Mouse (Mus musculus) liver, postnatal 0 days (tissue): ENCODE measurements around the gene Tmem126b. TPM values are rescaled to one million over a fixed set of nuclear protein-coding genes. Genes with fewer than 3 reads are reported as not detected.
A peak's percentile ranks its signal among the peaks of the same experiment; 100 is the strongest.

Source experiments
- ATAC-seq: fragments of 200-750 bp; cut with Nextera tagmentation; 2 replicates; pipeline ENCODE4 v1.8.0; 2017; ENCODE audit warnings: mild to moderate bottlenecking, moderate library complexity
- DNase-seq: peaks from one replicate; pipeline ENCODE4 v3.0.0-alpha.2; 2016
- H3K27ac ChIP-seq: fragments of 300-500 bp; sonication (generic); 2 replicates; pipeline ENCODE4 v1.5.1; 2014; ENCODE audit warnings: antibody characterized with exemption, moderate library complexity, mild to moderate bottlenecking, low read depth
- H3K27me3 ChIP-seq: fragments of 300-500 bp; sonication (generic); 2 replicates; pipeline ENCODE4 v1.6.1; 2014; ENCODE audit warnings: low read length, control low read depth, mixed read lengths; ENCODE audit not compliant: insufficient read depth
- H3K36me3 ChIP-seq: fragments of 300-500 bp; sonication (generic); replicated peaks from 2 replicates; pipeline ENCODE4 v1.6.1; 2014; ENCODE audit warnings: mild to moderate bottlenecking, control low read depth, low read length, moderate library complexity, mixed read lengths; ENCODE audit not compliant: insufficient read depth
- H3K4me1 ChIP-seq: fragments of 300-500 bp; sonication (generic); 2 replicates; pipeline ENCODE4 v1.6.1; 2014; ENCODE audit warnings: antibody characterized with exemption, mild to moderate bottlenecking, control low read depth; ENCODE audit not compliant: insufficient read depth
- H3K4me2 ChIP-seq: fragments of 300-500 bp; sonication (generic); 2 replicates; pipeline ENCODE4 v1.6.1; 2014; ENCODE audit warnings: low read depth, mild to moderate bottlenecking, low read length, moderate library complexity, mixed read lengths
- H3K4me3 ChIP-seq: fragments of 300-500 bp; sonication (generic); 2 replicates; pipeline ENCODE4 v1.5.1; 2014; ENCODE audit warnings: low read depth, low read length
- H3K9ac ChIP-seq: fragments of 300-500 bp; sonication (generic); replicated peaks from 2 replicates; pipeline ENCODE4 v1.6.1; 2014; ENCODE audit warnings: mild to moderate bottlenecking, moderate library complexity
- H3K9me3 ChIP-seq: fragments of 300-500 bp; sonication (generic); 2 replicates; pipeline ENCODE4 v1.6.1; 2016; ENCODE audit warnings: mild to moderate bottlenecking, control low read depth, low read length, mixed read lengths
- CTCF ChIP-seq: sonication (generic); IDR thresholded peaks from 2 replicates; pipeline ENCODE4 v1.5.1; 2016; ENCODE audit warnings: antibody characterized with exemption, low read depth
- EP300 ChIP-seq: IDR thresholded peaks from 2 replicates; pipeline ENCODE4 v1.6.1; 2016; ENCODE audit warnings: antibody characterized with exemption, low read depth, mild to moderate bottlenecking
- WGBS: fragments of 180-500 bp; shearing (Covaris S2); extraction: QIAGEN DNeasy Blood & Tissue Kit; methylation state at CpG from one replicate; pipeline ENCODE4 v1.1.7; 2014; ENCODE audit not compliant: insufficient replicate concordance; 5-methylcytosine and 5-hydroxymethylcytosine counted together
- polyA plus RNA-seq: library from polyadenylated mRNA; unstranded; fragments of >200 nt; fragmentation: Nextera tagmentation; extraction: Ambion mirVana; gene quantifications from 2 replicates; pipeline ENCODE4 v1.2.1, GENCODE M21; 2015

The Tmem126b gene
- polyA plus RNA-seq, 1 experiment from 2014 or later: 11.3 TPM

DNA sequence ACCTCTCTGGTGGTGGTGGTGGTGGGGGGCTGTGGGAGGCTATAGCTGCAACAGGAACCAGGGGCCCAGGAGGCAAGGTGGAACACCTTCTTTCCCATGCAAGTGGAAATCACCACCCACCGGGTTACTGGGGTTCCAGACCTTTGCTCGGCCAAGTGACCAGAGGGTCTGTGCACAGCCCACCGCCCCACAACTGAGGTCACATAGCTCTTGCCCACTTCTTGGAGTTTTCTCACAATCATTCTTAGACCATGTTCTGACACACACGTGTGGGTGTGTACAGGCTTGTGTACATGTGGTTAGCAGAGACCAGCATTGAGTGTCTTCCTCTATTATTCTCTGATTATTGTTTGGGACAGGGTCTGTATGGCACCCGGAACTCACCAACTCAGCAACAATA lies 14.4 kb downstream of the Tmem126b start:
- H3K9ac ChIP-seq: no peak overlapping the region
- no peaks in the 10 kb centered on the region for H3K27me3 ChIP-seq
- ATAC-seq (no peak), DNase-seq (no peak)
- no peak overlapping the region for H3K4me3 ChIP-seq
- peaks cover 10% of the 10 kb centered on the region for H3K4me1 ChIP-seq
- TF ChIP-seq CTCF (no peak), EP300 (no peak)
- no peaks in the 10 kb centered on the region for H3K9me3 ChIP-seq
- H3K27ac ChIP-seq: no peak overlapping the region
- H3K4me2 ChIP-seq: no peak overlapping the region
- no peaks in the 10 kb centered on the region for H3K36me3 ChIP-seq
- 86% methylated on average over 5 of the region's 5 CpGs for WGBS

DNA sequence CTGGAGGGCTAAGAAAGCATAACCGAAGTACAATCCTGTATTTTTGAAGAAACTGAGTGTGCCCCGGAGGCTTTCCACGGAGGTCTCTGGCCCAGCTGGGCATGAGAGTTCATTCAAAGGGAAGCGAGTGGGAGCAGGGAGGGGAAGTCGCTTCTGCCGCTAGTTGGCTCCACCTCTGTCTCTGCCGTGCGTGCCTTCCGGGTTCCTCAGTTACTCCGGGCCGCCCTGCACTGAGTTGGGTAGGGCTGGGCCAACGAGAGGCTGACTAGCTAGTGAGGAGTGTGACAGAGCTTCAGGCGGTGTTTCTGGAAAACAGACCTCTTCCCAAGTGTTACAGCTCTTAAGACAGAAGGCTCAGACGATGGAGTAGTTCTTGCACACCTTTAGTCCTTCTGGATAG lies 14.9 kb downstream of the Tmem126b start:
- WGBS: 16% methylated on average over 14 of the region's 14 CpGs
- TF ChIP-seq EP300 (no peak), CTCF (peak; percentile 67)
- Histone ChIP-seq H3K27me3 (no peaks in the 10 kb centered on the region), H3K4me1 (peaks cover 14% of the 10 kb centered on the region), H3K36me3 (no peaks in the 10 kb centered on the region), H3K9ac (no peak overlapping the region), H3K4me2 (peak overlapping the region; percentile 27; the same call in 1 of the 2 replicates), H3K27ac (no peak overlapping the region), H3K9me3 (no peaks in the 10 kb centered on the region), H3K4me3 (no peak overlapping the region)
- ATAC-seq (no peak), DNase-seq (peak; percentile 54)

DNA sequence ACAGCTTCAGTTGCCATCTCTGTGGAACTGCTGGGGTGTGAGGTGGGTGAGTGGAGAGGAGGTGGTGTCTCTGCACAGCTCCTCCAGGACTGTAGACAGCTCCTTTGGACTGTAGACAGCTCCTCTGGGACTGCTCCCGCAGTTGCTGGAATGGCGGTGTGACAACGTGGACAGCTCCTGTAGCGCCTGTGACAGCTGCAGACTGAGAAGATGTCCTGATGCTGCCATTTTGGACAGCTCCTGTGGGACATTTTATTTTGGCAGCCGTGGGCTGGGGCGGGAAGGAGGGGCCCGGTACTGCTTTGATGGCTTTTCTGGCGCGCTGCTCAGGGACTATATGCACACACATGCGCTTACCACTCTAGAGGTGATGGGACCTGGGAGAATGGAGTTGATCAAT lies 15.5 kb downstream of the Tmem126b start:
- Histone ChIP-seq H3K27ac (no peak overlapping the region), H3K27me3 (no peaks in the 10 kb centered on the region), H3K4me3 (no peak overlapping the region), H3K36me3 (no peaks in the 10 kb centered on the region), H3K4me1 (peaks cover 15% of the 10 kb centered on the region), H3K9me3 (no peaks in the 10 kb centered on the region), H3K4me2 (no peak overlapping the region), H3K9ac (no peak overlapping the region)
- WGBS: 47% methylated on average over 10 of the region's 10 CpGs
- ATAC-seq (no peak), DNase-seq (no peak)
- no peak for TF ChIP-seq EP300
- no peak for TF ChIP-seq CTCF

DNA sequence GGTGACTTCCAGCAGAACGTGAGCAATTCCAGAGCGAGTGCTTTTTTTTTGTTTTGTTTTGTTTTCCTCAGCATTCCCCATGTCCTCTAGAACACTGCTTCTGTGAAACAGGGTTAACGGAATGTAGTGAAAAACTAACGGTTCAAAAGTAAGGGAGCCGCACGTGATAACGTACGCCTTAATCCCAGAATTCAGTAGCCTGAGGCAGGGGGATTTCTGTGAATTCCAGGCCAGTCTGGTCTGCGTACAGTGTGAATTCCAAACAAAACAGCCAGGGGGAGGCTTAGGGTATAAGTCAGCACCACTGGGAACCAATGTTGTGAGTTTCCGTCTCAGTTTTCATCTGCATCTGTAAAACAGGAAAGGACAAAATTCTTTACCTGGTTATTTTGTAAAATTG lies 18.3 kb downstream of the Tmem126b start:
- H3K27ac ChIP-seq: peak overlapping the region; percentile 86
- ATAC-seq (peak; percentile 39), DNase-seq (no peak)
- no peaks in the 10 kb centered on the region for H3K27me3 ChIP-seq
- peaks cover 15% of the 10 kb centered on the region for H3K4me1 ChIP-seq
- H3K4me2 ChIP-seq: peak overlapping the region; percentile 90
- peaks cover 17% of the 10 kb centered on the region for H3K36me3 ChIP-seq
- peak overlapping the region; percentile 73 for H3K4me3 ChIP-seq
- no peaks in the 10 kb centered on the region for H3K9me3 ChIP-seq
- WGBS: 4% methylated on average over 10 of the region's 10 CpGs
- H3K9ac ChIP-seq: peak overlapping the region; percentile 74
- no peak for TF ChIP-seq EP300
- TF ChIP-seq CTCF: peak; percentile 27

DNA sequence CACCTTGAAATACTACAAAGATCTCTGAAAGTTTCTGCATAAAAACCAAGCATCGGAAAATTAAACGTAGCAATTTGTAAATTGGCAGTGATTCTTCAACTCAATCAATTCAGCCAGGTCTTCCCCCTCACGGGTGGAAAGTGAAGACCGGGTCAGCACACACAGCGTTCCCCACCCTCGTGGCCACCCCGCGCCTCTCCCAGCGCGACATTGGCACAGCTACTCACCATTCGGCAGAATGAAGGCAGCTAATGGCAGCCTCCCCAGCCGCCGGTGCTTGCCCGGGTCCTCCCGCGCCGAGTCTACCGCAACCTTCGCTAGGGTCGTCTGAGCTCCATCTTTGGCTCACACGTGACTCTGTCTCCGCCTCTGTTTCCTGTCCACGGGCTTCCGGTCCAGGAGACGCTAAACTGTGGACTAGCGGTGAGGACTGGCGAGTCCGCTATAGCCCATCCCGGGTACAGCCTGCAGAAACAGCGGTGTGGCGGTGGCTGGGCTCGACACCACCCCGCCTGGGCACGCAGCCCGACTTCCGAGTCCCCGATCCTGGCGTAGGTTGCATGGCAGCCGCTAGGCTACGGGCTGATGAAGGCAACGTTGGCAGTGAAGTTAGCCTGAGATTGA lies 18.8 kb downstream of the Tmem126b start, which contains the start of gene Tmem126a:
TSS of gene Tmem126a (minus strand) at position 385 of the 624 bp plus-strand sequence.
- no peaks in the 10 kb centered on the region for H3K27me3 ChIP-seq
- WGBS: 1% methylated on average over 41 of the region's 41 CpGs
- H3K9me3 ChIP-seq: no peaks in the 10 kb centered on the region
- peak; percentile 87 for DNase-seq
- ATAC-seq: peak; percentile 97
- H3K4me3 ChIP-seq: peak within 1 kb of the TSS; percentile 73
- TF ChIP-seq EP300: no peak
- TF ChIP-seq CTCF: peak; percentile 43; the same call in 1 of the 2 replicates
- H3K4me1 ChIP-seq: peaks cover 15% of the 10 kb centered on the region
- peaks cover 21% of the 10 kb centered on the region for H3K36me3 ChIP-seq
- H3K4me2 ChIP-seq: peak within 1 kb of the TSS; percentile 90
- peak within 1 kb of the TSS; percentile 74 for H3K9ac ChIP-seq
- H3K27ac ChIP-seq: peak within 1 kb of the TSS; percentile 86

DNA sequence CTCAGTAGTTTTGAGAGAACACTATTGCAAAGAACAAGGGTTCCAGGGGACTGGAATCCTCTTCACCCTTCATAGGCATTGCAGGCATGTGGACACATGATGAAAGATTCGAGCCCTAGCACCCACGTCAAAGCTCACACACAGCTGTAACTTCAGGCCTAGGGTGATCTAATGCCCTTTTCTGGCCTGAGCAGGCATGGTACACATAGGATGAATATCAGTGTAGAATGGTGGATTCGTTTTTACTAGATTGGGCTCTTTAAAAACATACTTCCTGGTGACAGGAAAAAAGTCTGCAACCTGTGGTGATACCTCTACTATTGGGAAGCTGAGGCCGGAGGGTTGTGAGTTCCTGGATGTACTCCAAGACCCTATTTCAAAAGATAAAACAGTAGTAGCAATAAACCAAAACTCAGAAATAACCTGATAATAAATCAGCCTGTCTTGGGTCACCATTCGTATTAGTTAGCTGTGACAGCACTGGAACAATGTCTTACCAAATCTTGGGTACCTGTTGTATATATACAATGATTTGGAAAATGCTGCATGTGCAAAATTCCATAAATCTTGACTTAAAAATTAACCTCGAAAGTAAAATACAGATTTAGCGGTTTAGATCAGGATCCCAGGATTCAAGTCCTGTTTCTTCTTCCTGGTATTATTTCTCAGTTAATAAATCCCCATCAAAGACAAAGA lies 19.5 kb downstream of the Tmem126b start:
- DNase-seq: no peak
- Histone ChIP-seq H3K27ac (no peak overlapping the region), H3K4me3 (peak overlapping the region; percentile 73), H3K9ac (peak overlapping the region; percentile 74), H3K27me3 (no peaks in the 10 kb centered on the region), H3K9me3 (no peaks in the 10 kb centered on the region), H3K4me1 (peaks cover 15% of the 10 kb centered on the region), H3K36me3 (peaks cover 26% of the 10 kb centered on the region), H3K4me2 (peak overlapping the region; percentile 90)
- no peak for ATAC-seq
- WGBS: 14% methylated on average over 7 of the region's 7 CpGs
- TF ChIP-seq CTCF: no peak
- TF ChIP-seq EP300: no peak
